Mouse (Mus musculus): Measurements from ENCODE around the gene Tom1. TPM values are rescaled to one million over a fixed set of nuclear protein-coding genes. Genes with fewer than 3 reads are reported as not detected.

The Tom1 gene
- polyA plus RNA-seq, 1 experiment from 2014 or later = 38.4 TPM

GRCm38 (mm10) chr8:75000431-75000830, 33.1 kb upstream of the Tom1 start:
- Histone ChIP-seq H3K36me3 (ENCODE audit: insufficient read depth, low read length) (peaks cover 32% of the 10 kb centered on the region), H3K4me1 (replicated peaks; ENCODE audit: insufficient read depth, low read length) (no peaks in the 10 kb centered on the region), H3K27me3 (ENCODE audit: insufficient read depth, low read length) (no peaks in the 10 kb centered on the region), H3K4me2 (ENCODE audit: low read length) (no peak overlapping the region), H3K27ac (no peak overlapping the region), H3K9ac (ENCODE audit: low read depth, low read length) (no peak overlapping the region), H3K9me3 (replicated peaks; ENCODE audit: low read length) (no peaks in the 10 kb centered on the region), H3K4me3 (replicated peaks; ENCODE audit: low read depth, low read length) (no peak overlapping the region)
- 87% methylated on average over 3 of the region's 3 CpGs for WGBS
- no peak for TF ChIP-seq CTCF (IDR thresholded peaks at IDR 0.05; ENCODE audit: low read depth)
- DNase-seq (ENCODE audit: low spot score) (no peak), ATAC-seq (replicated peaks; ENCODE audit: low FRiP score, low read depth) (no peak)

- DNase-seq (ENCODE audit: low spot score) (no peak), ATAC-seq (replicated peaks; ENCODE audit: low FRiP score, low read depth) (no peak)
- Histone ChIP-seq H3K27me3 (ENCODE audit: insufficient read depth, low read length) (no peaks in the 10 kb centered on the region), H3K9me3 (replicated peaks; ENCODE audit: low read length) (no peaks in the 10 kb centered on the region), H3K36me3 (ENCODE audit: insufficient read depth, low read length) (0 out of 2 replicates have a peak, but pooled peaks cover 12% of the 10 kb centered on the region), H3K27ac (no peak overlapping the region), H3K4me1 (replicated peaks; ENCODE audit: insufficient read depth, low read length) (no peaks in the 10 kb centered on the region), H3K9ac (ENCODE audit: low read depth, low read length) (no peak overlapping the region), H3K4me2 (ENCODE audit: low read length) (no peak overlapping the region), H3K4me3 (replicated peaks; ENCODE audit: low read depth, low read length) (no peak overlapping the region)
- 94% methylated on average over 2 of the region's 2 CpGs for WGBS
- TF ChIP-seq CTCF (IDR thresholded peaks at IDR 0.05; ENCODE audit: low read depth) = no peak
Measured at GRCm38 (mm10) chr8:75008826-75009225, 24.7 kb upstream of the Tom1 start.

- Histone ChIP-seq H3K9me3 (replicated peaks; ENCODE audit: low read length) (no peaks in the 10 kb centered on the region), H3K9ac (ENCODE audit: low read depth, low read length) (no peak overlapping the region), H3K4me1 (replicated peaks; ENCODE audit: insufficient read depth, low read length) (no peaks in the 10 kb centered on the region), H3K36me3 (ENCODE audit: insufficient read depth, low read length) (0 out of 2 replicates have a peak, but pooled peaks cover 3% of the 10 kb centered on the region), H3K4me3 (replicated peaks; ENCODE audit: low read depth, low read length) (no peak overlapping the region), H3K4me2 (ENCODE audit: low read length) (no peak overlapping the region), H3K27me3 (ENCODE audit: insufficient read depth, low read length) (no peaks in the 10 kb centered on the region), H3K27ac (no peak overlapping the region)
- no peak for DNase-seq (ENCODE audit: low spot score)
- no peak for ATAC-seq (replicated peaks; ENCODE audit: low FRiP score, low read depth)
- WGBS = 47% methylated on average over 2 of the region's 2 CpGs
- TF ChIP-seq CTCF (IDR thresholded peaks at IDR 0.05; ENCODE audit: low read depth) = no peak
Measured at GRCm38 (mm10) chr8:75013557-75013956, 19.9 kb upstream of the Tom1 start.

- Histone ChIP-seq H3K27ac (no peak overlapping the region), H3K4me3 (replicated peaks; ENCODE audit: low read depth, low read length) (no peak overlapping the region), H3K4me2 (ENCODE audit: low read length) (no peak overlapping the region), H3K27me3 (ENCODE audit: insufficient read depth, low read length) (no peaks in the 10 kb centered on the region), H3K4me1 (replicated peaks; ENCODE audit: insufficient read depth, low read length) (no peaks in the 10 kb centered on the region), H3K36me3 (ENCODE audit: insufficient read depth, low read length) (0 out of 2 replicates have a peak, but pooled peaks cover 3% of the 10 kb centered on the region), H3K9ac (ENCODE audit: low read depth, low read length) (no peak overlapping the region), H3K9me3 (replicated peaks; ENCODE audit: low read length) (no peaks in the 10 kb centered on the region)
- ATAC-seq (replicated peaks; ENCODE audit: low FRiP score, low read depth) (no peak), DNase-seq (ENCODE audit: low spot score) (no peak)
- WGBS = 68% methylated on average over 3 of the region's 3 CpGs
- no peak for TF ChIP-seq CTCF (IDR thresholded peaks at IDR 0.05; ENCODE audit: low read depth)
Measured at GRCm38 (mm10) chr8:75013964-75014363, 19.5 kb upstream of the Tom1 start.

GRCm38 (mm10) chr8:75015981-75016380, 17.5 kb upstream of the Tom1 start:
- Histone ChIP-seq H3K27me3 (ENCODE audit: insufficient read depth, low read length) (no peaks in the 10 kb centered on the region), H3K27ac (no peak overlapping the region), H3K9me3 (replicated peaks; ENCODE audit: low read length) (no peaks in the 10 kb centered on the region), H3K4me2 (ENCODE audit: low read length) (no peak overlapping the region), H3K4me1 (replicated peaks; ENCODE audit: insufficient read depth, low read length) (no peaks in the 10 kb centered on the region), H3K4me3 (replicated peaks; ENCODE audit: low read depth, low read length) (no peak overlapping the region), H3K36me3 (ENCODE audit: insufficient read depth, low read length) (no peaks in the 10 kb centered on the region), H3K9ac (ENCODE audit: low read depth, low read length) (no peak overlapping the region)
- no peak for TF ChIP-seq CTCF (IDR thresholded peaks at IDR 0.05; ENCODE audit: low read depth)
- WGBS = 63% methylated on average over 2 of the region's 2 CpGs
- ATAC-seq (replicated peaks; ENCODE audit: low FRiP score, low read depth) = no peak
- no peak for DNase-seq (ENCODE audit: low spot score)

GRCm38 (mm10) chr8:75016422-75016821, 17.1 kb upstream of the Tom1 start:
- Histone ChIP-seq H3K4me1 (replicated peaks; ENCODE audit: insufficient read depth, low read length) (no peaks in the 10 kb centered on the region), H3K27me3 (ENCODE audit: insufficient read depth, low read length) (no peaks in the 10 kb centered on the region), H3K4me2 (ENCODE audit: low read length) (no peak overlapping the region), H3K9ac (ENCODE audit: low read depth, low read length) (no peak overlapping the region), H3K36me3 (ENCODE audit: insufficient read depth, low read length) (no peaks in the 10 kb centered on the region), H3K4me3 (replicated peaks; ENCODE audit: low read depth, low read length) (no peak overlapping the region), H3K27ac (no peak overlapping the region), H3K9me3 (replicated peaks; ENCODE audit: low read length) (no peaks in the 10 kb centered on the region)
- TF ChIP-seq CTCF (IDR thresholded peaks at IDR 0.05; ENCODE audit: low read depth) = no peak
- no peak for ATAC-seq (replicated peaks; ENCODE audit: low FRiP score, low read depth)
- WGBS = 87% methylated on average over 1 of the region's 1 CpGs
- no peak for DNase-seq (ENCODE audit: low spot score)
